Mouse (Mus musculus) heart, embryonic 13.5 days (tissue): ENCODE results near the gene Myo9b. TPM values are rescaled to one million over a fixed set of nuclear protein-coding genes. Genes with fewer than 3 reads are reported as not detected.

Experiments
- ATAC-seq: fragments of 200-750 bp; cut with Nextera tagmentation; 2 replicates; pipeline ENCODE4 v1.8.0; 2017; ENCODE audit warnings: moderate TSS enrichment; ENCODE audit not compliant: insufficient number of reproducible peaks, low FRiP score, low TSS enrichment; ENCODE audit errors: extremely low read depth
- H3K27ac ChIP-seq: fragments of 300-500 bp; sonication (generic); replicated peaks from 2 replicates; pipeline ENCODE4 v1.5.1; 2015; ENCODE audit warnings: moderate library complexity, mild to moderate bottlenecking, inconsistent platforms
- H3K27me3 ChIP-seq: fragments of 300-500 bp; sonication (generic); replicated peaks from 2 replicates; pipeline ENCODE4 v1.6.1; 2015; ENCODE audit warnings: mild to moderate bottlenecking, inconsistent platforms
- H3K36me3 ChIP-seq: fragments of 300-500 bp; sonication (generic); 2 replicates; pipeline ENCODE4 v1.6.1; 2015; ENCODE audit warnings: mild to moderate bottlenecking, inconsistent platforms
- H3K4me1 ChIP-seq: fragments of 300-500 bp; sonication (generic); 2 replicates; pipeline ENCODE4 v1.6.1; 2015; ENCODE audit warnings: inconsistent platforms
- H3K4me2 ChIP-seq: fragments of 300-500 bp; sonication (generic); 2 replicates; pipeline ENCODE4 v1.6.1; 2015; ENCODE audit warnings: inconsistent platforms, mild to moderate bottlenecking, moderate library complexity
- H3K4me3 ChIP-seq: fragments of 300-500 bp; sonication (generic); 2 replicates; pipeline ENCODE4 v1.5.1; 2015; ENCODE audit warnings: moderate library complexity, mild to moderate bottlenecking, inconsistent platforms
- H3K9ac ChIP-seq: fragments of 300-500 bp; sonication (generic); 2 replicates; pipeline ENCODE4 v1.6.1; 2015; ENCODE audit warnings: inconsistent platforms, mild to moderate bottlenecking, moderate library complexity
- H3K9me3 ChIP-seq: fragments of 300-500 bp; sonication (generic); 2 replicates; pipeline ENCODE4 v1.6.1; 2016; ENCODE audit warnings: inconsistent platforms
- WGBS: fragments of 180-500 bp; shearing (Covaris S2); methylation state at CpG from one replicate; pipeline ENCODE4 v1.1.7; 2015; ENCODE audit warnings: mixed read lengths; 5-methylcytosine and 5-hydroxymethylcytosine counted together
- polyA plus RNA-seq: library from polyadenylated mRNA; unstranded; fragments of >200 nt; fragmentation: Nextera tagmentation; extraction: Ambion mirVana; gene quantifications from 2 replicates; pipeline ENCODE4 v1.2.1, GENCODE M21; 2015

Gene Myo9b
- polyA plus RNA-seq, 1 experiment from 2014 or later, result 14.5 TPM

DNA sequence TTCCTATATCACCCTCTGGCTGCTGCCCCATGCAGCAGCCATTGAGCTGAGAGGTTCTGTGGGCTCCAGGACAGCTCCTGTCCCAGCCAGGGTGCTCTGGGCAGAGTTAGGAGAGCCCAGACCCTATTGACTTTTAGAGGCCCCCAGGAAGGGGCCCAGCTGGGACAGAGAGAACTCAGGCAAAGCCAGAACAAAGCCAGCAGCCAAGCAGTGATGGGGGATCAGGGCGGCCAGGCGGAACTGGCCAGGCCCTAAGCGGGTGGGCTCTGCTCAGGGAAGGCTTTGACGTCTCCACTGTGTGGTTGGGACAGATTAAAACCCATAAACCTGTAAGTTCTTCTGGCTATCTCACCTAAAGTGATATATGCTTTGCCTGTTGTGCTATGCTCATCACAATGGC, 106.5 kb downstream of the Myo9b start:
- Histone ChIP-seq H3K4me2 (peak overlapping the region; percentile 98), H3K27ac (no peak overlapping the region), H3K36me3 (peaks cover 43% of the 10 kb centered on the region), H3K27me3 (0 out of 2 replicates have a peak, but pooled peaks cover 8% of the 10 kb centered on the region), H3K4me1 (peaks cover 70% of the 10 kb centered on the region), H3K9me3 (no peaks in the 10 kb centered on the region), H3K9ac (peak overlapping the region; percentile 96), H3K4me3 (peak overlapping the region; percentile 95; the same call in 1 of the 2 replicates)
- WGBS, result 77% methylated on average over 4 of the region's 4 CpGs
- ATAC-seq, result no peak

DNA sequence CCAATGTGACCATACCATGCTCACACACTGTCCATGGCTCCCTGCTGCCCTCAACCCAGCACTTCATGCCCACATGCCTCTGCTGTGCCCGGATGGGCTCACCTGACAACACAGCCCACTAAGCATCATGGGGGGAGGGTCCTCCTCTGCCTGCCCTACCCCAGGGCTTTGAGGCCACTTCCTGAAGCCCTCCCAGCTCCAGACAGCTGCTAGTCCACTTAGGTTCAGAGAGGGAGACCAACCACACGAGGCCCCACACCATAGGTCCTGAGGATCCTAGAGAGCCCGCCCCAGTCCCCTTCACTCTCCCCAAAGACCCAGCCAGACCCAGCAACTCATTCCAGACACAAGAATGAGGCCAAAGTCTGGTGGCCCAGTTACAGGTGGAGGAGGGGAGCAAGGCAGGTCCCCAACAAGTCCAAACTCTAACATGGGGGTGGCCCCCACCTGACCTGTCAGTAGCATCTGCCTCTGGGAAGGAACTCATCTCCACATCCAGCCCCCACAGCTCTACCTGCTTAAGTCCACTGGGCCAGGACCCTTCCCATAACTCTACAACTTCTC, 107.1 kb downstream of the Myo9b start:
- Histone ChIP-seq H3K4me1 (peaks cover 68% of the 10 kb centered on the region), H3K36me3 (peaks cover 37% of the 10 kb centered on the region), H3K4me3 (peak overlapping the region; percentile 95), H3K27ac (0 out of 2 replicates have a peak overlapping the region, but pooled peaks have one; percentile 20), H3K27me3 (0 out of 2 replicates have a peak, but pooled peaks cover 8% of the 10 kb centered on the region), H3K9me3 (no peaks in the 10 kb centered on the region), H3K4me2 (peak overlapping the region; percentile 98), H3K9ac (peak overlapping the region; percentile 96)
- ATAC-seq, result no peak
- WGBS, result 56% methylated on average over 3 of the region's 3 CpGs

DNA sequence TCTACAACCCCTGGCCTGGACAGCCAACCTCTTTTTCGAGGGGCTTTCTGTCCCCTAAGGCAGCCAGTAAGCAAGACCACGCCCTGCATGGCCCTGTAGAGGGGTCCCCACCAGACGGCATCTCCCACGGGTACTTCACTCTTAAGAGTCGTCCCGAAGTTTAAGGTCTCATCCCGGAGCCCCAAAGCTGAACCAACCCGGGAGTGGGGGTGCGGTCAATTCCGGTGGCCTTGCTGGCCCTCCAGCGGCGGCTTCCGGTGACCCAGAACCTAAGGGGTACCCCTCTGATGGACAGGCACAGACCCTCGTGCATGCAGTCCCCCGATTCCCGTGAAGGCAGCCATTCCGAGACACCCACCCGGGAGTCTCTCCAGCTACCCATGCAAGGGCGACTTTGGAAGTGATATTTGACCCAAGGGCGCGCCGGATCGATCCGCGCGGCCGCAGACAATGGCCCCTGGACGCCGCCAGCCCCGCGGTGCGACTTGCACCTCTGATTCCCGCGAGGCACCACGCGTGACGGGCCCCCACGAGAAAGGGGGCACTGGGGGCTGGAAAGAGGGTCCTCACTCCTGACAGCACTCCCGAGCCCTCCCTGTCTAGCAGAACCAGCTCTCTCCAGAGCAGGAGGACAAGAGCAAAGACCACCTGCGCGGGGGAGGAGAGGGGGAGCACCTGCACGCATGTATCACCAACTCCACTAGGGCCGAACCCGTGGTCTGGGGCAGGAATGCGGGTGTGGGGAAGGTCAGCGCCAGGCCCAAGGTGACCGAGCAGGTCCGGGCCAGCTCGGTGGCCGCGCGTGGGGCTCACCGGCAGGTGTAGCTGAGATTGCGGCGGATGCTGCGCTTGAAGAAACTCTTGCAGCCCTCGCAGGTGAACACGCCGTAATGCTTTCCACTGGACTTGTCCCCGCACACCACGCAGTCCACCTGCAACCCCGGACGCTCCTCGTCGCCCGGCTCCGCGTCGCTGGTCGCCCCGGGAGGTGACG, 108.0 kb downstream of the Myo9b start:
- peak overlapping the region; percentile 95 for H3K4me3 ChIP-seq
- H3K36me3 ChIP-seq, result peaks cover 28% of the 10 kb centered on the region
- H3K9ac ChIP-seq, result peak overlapping the region; percentile 96
- ATAC-seq, result no peak
- 0 out of 2 replicates have a peak, but pooled peaks cover 8% of the 10 kb centered on the region for H3K27me3 ChIP-seq
- peak overlapping the region; percentile 98 for H3K4me2 ChIP-seq
- peaks cover 59% of the 10 kb centered on the region for H3K4me1 ChIP-seq
- H3K9me3 ChIP-seq, result no peaks in the 10 kb centered on the region
- 1% methylated on average over 72 of the region's 72 CpGs for WGBS
- peak overlapping the region; percentile 91 for H3K27ac ChIP-seq

DNA sequence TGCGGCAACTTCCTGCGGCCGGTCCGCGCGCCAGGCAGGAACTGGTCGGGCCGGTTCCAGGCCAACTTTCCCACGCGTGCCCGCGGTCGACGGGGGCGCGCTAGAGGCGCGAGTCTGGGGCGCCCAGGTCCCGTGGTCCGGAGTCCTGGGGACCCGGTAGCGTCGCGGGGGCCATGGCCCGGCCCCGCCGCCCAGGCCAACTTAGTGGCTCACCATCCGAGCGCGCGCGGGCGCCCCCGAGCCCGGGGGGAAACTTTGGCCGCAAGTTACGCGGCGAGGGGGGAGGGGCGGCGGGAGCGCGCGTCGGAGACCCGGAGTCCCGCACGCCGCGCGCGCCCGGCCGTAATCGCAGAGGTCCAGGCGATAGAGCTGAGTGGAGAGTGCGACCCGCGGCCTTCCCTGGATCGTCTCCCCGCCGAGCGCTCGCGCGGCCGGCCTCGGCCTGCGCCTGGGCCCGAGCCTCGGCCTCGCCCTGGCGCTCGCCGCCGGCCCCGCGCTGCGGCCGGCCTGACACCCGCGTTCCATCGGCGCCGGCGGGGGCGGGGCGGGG, 109.0 kb downstream of the Myo9b start, which contains the start of gene Nr2f6:
Nr2f6 (minus strand) TSS at position 540 of the 550 bp plus-strand sequence.
- H3K4me1 ChIP-seq, result peaks cover 49% of the 10 kb centered on the region
- no peak for ATAC-seq
- peak within 1 kb of the TSS; percentile 96 for H3K9ac ChIP-seq
- H3K4me2 ChIP-seq, result peak within 1 kb of the TSS; percentile 98
- peak within 1 kb of the TSS; percentile 95 for H3K4me3 ChIP-seq
- no peaks in the 10 kb centered on the region for H3K9me3 ChIP-seq
- under 1% methylated on average over 58 of the region's 89 CpGs for WGBS
- peaks cover 19% of the 10 kb centered on the region for H3K36me3 ChIP-seq
- H3K27ac ChIP-seq, result peak within 1 kb of the TSS; percentile 91
- H3K27me3 ChIP-seq, result 0 out of 2 replicates have a peak, but pooled peaks cover 8% of the 10 kb centered on the region

DNA sequence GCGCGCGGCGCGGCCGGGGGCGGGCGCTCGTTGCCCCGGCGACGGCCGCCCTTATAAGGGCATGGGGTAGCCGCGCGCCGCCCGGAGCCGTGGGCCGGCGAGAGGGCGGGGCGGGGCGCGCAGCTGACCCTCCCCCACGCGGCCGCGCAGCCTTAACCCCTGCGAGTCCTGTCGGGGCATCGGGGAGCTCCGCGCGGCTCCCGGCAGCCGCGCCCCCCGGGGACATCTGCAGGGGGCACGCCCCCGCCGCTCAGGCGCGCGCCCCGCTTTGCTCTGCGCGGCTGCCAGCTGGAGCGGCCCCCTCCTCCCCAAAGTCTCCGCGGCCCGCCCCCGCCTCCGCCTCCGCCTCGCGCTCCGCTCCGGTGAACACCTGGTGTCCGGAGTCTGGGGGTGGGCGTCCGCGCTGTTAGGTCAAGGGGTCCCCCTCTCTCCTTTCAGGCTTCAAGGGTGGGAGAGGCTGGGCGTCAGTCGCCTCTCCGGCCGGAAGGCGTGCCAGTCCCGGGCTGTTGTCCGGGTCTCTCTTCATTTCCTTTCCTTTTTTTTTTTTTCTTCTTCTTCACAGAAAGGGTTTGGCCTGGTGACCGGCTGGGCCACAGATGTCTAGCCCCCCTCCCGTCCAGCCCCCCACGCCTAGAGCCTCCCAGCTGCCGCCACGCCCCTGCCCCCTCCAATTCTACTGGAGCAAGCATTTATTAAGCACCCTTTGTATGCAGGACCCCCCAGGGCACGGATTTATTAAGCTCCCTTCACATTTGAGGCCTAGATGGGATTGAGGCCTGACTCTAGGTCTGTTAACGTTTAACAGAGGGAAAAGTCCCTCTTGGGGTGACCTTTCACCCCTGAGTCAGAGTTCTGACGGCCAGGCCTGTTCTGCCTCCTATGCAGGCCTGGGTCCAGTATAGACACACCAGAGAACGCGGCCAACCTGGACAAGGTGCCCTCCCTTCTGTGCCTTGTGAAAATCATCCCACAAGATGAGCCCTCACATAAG, 109.8 kb downstream of the Myo9b start:
- H3K4me2 ChIP-seq, result peak overlapping the region; percentile 98
- peaks cover 42% of the 10 kb centered on the region for H3K4me1 ChIP-seq
- 3% methylated on average over 75 of the region's 80 CpGs for WGBS
- peak overlapping the region; percentile 96 for H3K9ac ChIP-seq
- peak overlapping the region; percentile 95 for H3K4me3 ChIP-seq
- peak; percentile 88 for ATAC-seq
- peaks cover 12% of the 10 kb centered on the region for H3K36me3 ChIP-seq
- 0 out of 2 replicates have a peak, but pooled peaks cover 7% of the 10 kb centered on the region for H3K27me3 ChIP-seq
- peak overlapping the region; percentile 91 for H3K27ac ChIP-seq
- H3K9me3 ChIP-seq, result no peaks in the 10 kb centered on the region

DNA sequence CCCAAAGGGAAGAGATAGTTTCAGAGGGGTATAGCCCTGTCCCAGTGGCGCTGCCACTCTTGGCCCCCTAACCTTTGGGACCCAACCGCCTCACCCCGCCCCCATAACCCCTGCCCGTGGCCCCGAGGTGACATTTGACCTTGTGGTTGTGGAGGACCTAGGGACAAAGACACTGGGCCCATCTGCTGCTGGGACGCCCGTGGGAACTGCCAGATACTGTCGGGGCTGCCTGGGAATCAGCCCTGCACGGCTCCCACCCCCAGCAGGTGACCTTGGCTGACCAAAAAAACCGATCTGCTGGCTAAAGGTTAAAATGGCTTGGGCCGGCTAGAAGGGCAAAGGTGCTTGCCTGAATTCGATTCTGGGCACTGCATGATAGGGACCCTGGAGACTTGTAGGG, 110.9 kb downstream of the Myo9b start:
- Histone ChIP-seq H3K4me3 (no peak overlapping the region), H3K9me3 (no peaks in the 10 kb centered on the region), H3K4me2 (no peak overlapping the region), H3K27ac (0 out of 2 replicates have a peak overlapping the region, but pooled peaks have one; percentile 91), H3K4me1 (peaks cover 38% of the 10 kb centered on the region), H3K36me3 (peaks cover under 1% of the 10 kb centered on the region), H3K9ac (peak overlapping the region; percentile 33), H3K27me3 (0 out of 2 replicates have a peak, but pooled peaks cover 4% of the 10 kb centered on the region)
- no peak for ATAC-seq
- 39% methylated on average over 12 of the region's 12 CpGs for WGBS

DNA sequence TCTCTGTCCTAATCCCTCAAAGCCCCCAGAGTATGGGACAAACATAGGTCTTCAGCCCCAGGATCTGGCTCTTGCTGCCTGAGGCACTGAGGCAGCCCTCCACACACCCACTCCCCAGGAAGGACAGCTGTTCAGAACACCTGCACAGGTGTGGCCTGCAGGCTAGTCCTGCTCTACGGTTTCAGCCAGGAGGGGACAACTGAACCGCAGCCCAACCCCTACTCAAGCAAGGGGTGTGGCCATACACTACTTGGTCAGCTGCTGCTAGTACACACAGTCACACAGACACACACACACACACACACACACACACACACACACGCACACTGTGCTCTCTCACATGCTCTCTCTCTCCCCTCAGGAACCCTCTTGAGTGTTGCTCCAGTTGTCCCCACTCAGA, 111.3 kb downstream of the Myo9b start:
- H3K4me1 ChIP-seq, result peaks cover 33% of the 10 kb centered on the region
- no peaks in the 10 kb centered on the region for H3K9me3 ChIP-seq
- ATAC-seq, result no peak
- H3K36me3 ChIP-seq, result no peaks in the 10 kb centered on the region
- peak overlapping the region; percentile 33 for H3K9ac ChIP-seq
- no peak overlapping the region for H3K4me2 ChIP-seq
- no peak overlapping the region for H3K27ac ChIP-seq
- WGBS, result 75% methylated on average over 3 of the region's 3 CpGs
- H3K27me3 ChIP-seq, result 0 out of 2 replicates have a peak, but pooled peaks cover 4% of the 10 kb centered on the region
- H3K4me3 ChIP-seq, result no peak overlapping the region

DNA sequence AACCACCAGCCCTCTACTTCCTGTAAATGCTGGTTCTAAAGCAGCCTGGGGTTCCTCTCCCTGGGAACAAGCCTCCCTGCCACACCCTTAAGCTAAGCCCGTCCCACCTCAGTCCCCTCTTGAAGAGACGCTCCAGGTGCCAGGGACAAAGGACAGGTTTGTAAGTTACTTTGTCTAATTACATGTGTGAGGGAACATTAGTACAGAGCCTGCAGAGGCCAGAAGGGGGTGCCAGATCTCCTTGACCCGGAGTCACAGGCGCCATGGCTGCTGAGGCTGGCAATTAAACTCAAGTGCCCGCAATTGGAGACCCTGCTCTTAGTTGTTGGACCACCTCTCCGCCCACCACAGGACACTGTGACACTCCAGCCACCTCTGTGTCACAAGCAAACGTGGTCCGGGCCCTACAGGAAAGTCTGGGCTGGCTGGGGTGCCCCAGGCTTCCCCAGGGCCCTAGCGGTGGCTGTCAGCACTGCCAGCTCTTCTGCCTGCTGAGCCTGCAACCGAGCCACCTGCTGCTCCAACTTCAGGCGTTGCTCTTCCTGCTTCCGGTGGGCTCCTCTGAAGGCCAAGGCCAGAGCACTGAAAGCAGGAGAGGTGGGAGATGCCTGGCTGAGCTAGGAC, 112.8 kb downstream of the Myo9b start:
- Histone ChIP-seq H3K9ac (no peak overlapping the region), H3K27me3 (0 out of 2 replicates have a peak, but pooled peaks cover 4% of the 10 kb centered on the region), H3K9me3 (no peaks in the 10 kb centered on the region), H3K4me2 (no peak overlapping the region), H3K4me1 (peaks cover 19% of the 10 kb centered on the region), H3K27ac (no peak overlapping the region), H3K4me3 (no peak overlapping the region), H3K36me3 (no peaks in the 10 kb centered on the region)
- ATAC-seq, result no peak
- WGBS, result 72% methylated on average over 12 of the region's 12 CpGs

DNA sequence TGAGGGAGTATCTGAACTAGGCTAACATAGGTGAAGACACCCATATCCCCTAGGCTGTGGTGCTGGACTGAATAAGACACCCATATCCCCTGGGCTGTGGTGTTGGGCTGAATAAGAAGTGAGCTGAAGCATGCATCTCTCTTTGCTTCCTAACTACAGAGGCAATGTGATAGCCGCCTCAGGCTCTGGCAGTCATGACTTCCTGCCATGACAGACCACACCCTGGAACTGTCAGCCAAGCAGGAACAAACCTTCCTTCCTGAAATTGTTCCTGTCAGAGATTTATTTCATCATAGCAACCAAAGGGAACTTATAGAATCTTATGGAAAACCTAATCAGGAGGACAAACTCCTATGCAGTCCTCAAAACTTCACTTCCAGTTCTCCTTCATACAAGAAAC, 115.8 kb downstream of the Myo9b start:
- ATAC-seq, result no peak
- no peaks in the 10 kb centered on the region for H3K36me3 ChIP-seq
- no peaks in the 10 kb centered on the region for H3K9me3 ChIP-seq
- peak overlapping the region; percentile 9; the same call in 1 of the 2 replicates for H3K27ac ChIP-seq
- no peaks in the 10 kb centered on the region for H3K27me3 ChIP-seq
- no peak overlapping the region for H3K4me2 ChIP-seq
- H3K9ac ChIP-seq, result no peak overlapping the region
- H3K4me1 ChIP-seq, result peaks cover 5% of the 10 kb centered on the region
- H3K4me3 ChIP-seq, result no peak overlapping the region
- 59% methylated on average over 1 of the region's 1 CpGs for WGBS

DNA sequence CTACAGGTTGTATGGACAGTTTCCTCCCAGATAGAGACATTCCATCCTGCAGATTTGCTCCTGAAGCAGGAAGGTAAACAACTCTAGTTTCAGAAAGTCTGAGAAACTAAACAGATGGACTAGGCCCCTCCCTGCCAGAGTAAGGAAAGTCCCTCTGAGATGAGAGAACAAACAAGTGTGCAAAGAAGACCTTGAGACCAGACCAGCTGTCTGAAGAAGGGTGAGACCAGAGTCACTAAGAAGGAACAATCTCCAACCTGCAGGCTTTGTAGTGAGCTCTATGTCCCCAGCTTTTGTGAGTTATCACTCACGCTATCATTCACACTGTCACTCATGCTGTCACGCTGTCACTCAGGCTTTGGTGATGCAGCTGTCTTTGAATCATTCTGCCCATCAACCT, 119.2 kb downstream of the Myo9b start:
- H3K27me3 ChIP-seq, result no peaks in the 10 kb centered on the region
- no peak overlapping the region for H3K4me2 ChIP-seq
- ATAC-seq, result no peak
- no peaks in the 10 kb centered on the region for H3K9me3 ChIP-seq
- H3K4me1 ChIP-seq, result peaks cover 8% of the 10 kb centered on the region; the same call in 1 of the 2 replicates
- H3K36me3 ChIP-seq, result no peaks in the 10 kb centered on the region
- H3K27ac ChIP-seq, result no peak overlapping the region
- 87% methylated on average over 2 of the region's 2 CpGs for WGBS
- H3K9ac ChIP-seq, result no peak overlapping the region
- H3K4me3 ChIP-seq, result no peak overlapping the region
